Mouse (Mus musculus) CH12.LX (cell line): ENCODE measurements around the gene Pagr1a. TPM values are rescaled to one million over a fixed set of nuclear protein-coding genes. Genes with fewer than 3 reads are reported as not detected.

Source experiments
- DNase-seq: peaks from one replicate; pipeline ENCODE4 v3.0.0-alpha.2; 2013; ENCODE audit errors: extremely low read depth
- H3K27ac ChIP-seq: 2 replicates; pipeline ENCODE4 v1.5.1; 2012; ENCODE audit warnings: low read depth, mild to moderate bottlenecking, control low read depth, moderate library complexity; ENCODE audit not compliant: insufficient read depth
- H3K27me3 ChIP-seq: replicated peaks from 2 replicates; pipeline ENCODE3; 2012; ENCODE audit warnings: inconsistent platforms
- H3K36me3 ChIP-seq, 2 experiments: replicated peaks in 1 of 2; 2 replicates each; pipeline versions ENCODE3 to v1.6.1; 2012; ENCODE audit warnings: inconsistent platforms in 1 of 2, low read length in 1 of 2, mild to moderate bottlenecking in 1 of 2, mixed read lengths in 1 of 2, moderate library complexity in 1 of 2; ENCODE audit not compliant: control insufficient read depth in 1 of 2, insufficient read depth in 1 of 2
- H3K4me1 ChIP-seq, 2 experiments: 2 replicates each; pipeline ENCODE4 v1.6.1; 2012; ENCODE audit warnings: inconsistent platforms in 1 of 2, moderate library complexity in 1 of 2; ENCODE audit not compliant: insufficient read depth in 2 of 2, control insufficient read depth in 1 of 2
- H3K4me2 ChIP-seq: 2 replicates; pipeline ENCODE4 v1.6.1; 2012; ENCODE audit warnings: low read depth, mild to moderate bottlenecking, control low read depth; ENCODE audit not compliant: poor library complexity, insufficient read depth, severe bottlenecking
- H3K4me3 ChIP-seq, 3 experiments: fragments of 150-350 bp in 1 of 3; sonication (generic) in 1 of 3; replicated peaks in 1 of 3; 2 replicates each; pipeline versions ENCODE3 to v1.5.1; 2011 to 2012; ENCODE audit warnings: low read depth in 2 of 3, low read length in 2 of 3, mild to moderate bottlenecking in 2 of 3, moderate library complexity in 2 of 3, control low read depth in 1 of 3, improper control_type of control experiment in 1 of 3, inconsistent platforms in 1 of 3, mixed read lengths in 1 of 3; ENCODE audit not compliant: poor library complexity in 1 of 3
- H3K79me2 ChIP-seq: replicated peaks from 2 replicates; pipeline ENCODE4 v1.6.1; 2012; ENCODE audit warnings: mild to moderate bottlenecking, moderate library complexity; ENCODE audit not compliant: control insufficient read depth, poor library complexity, insufficient read depth, severe bottlenecking; ENCODE audit errors: extremely low read depth
- H3K9ac ChIP-seq: 2 replicates; pipeline ENCODE4 v1.6.1; 2012; ENCODE audit warnings: low read depth, mild to moderate bottlenecking, control low read depth, moderate library complexity; ENCODE audit not compliant: insufficient read depth
- H3K9me3 ChIP-seq: replicated peaks from 2 replicates; pipeline ENCODE3; 2012; ENCODE audit warnings: low read length, inconsistent platforms, mixed read lengths
- BHLHE40 ChIP-seq: IDR thresholded peaks from 2 replicates; pipeline ENCODE4 v1.6.1; 2011; ENCODE audit warnings: mild to moderate bottlenecking, low read depth, low read length, improper control_type of control experiment
- CHD1 ChIP-seq: IDR thresholded peaks from 2 replicates; pipeline ENCODE4 v1.6.1; 2012; ENCODE audit warnings: low read depth, low read length, improper control_type of control experiment, inconsistent platforms
- CTCF ChIP-seq, 2 experiments: IDR thresholded peaks in 1 of 2; conservative IDR thresholded peaks in 1 of 2; 2 replicates each; pipeline ENCODE4 v1.5.1; 2011 to 2012; ENCODE audit warnings: low read depth in 2 of 2, low read length in 2 of 2, improper control_type of control experiment in 1 of 2, inconsistent platforms in 1 of 2, mild to moderate bottlenecking in 1 of 2, moderate library complexity in 1 of 2
- E2F4 ChIP-seq: IDR thresholded peaks from 2 replicates; pipeline ENCODE4 v1.6.1; 2011; ENCODE audit warnings: low read depth, low read length, improper control_type of control experiment; ENCODE audit not compliant: insufficient replicate concordance
- ELF1 ChIP-seq: IDR thresholded peaks from 2 replicates; pipeline ENCODE4 v1.6.1; 2014; ENCODE audit warnings: low read depth, mild to moderate bottlenecking, inconsistent platforms, low read length, improper control_type of control experiment
- EP300 ChIP-seq: IDR thresholded peaks from 2 replicates; pipeline ENCODE4 v1.6.1; 2011; ENCODE audit warnings: low read length, improper control_type of control experiment
- GABPA ChIP-seq: IDR thresholded peaks from 2 replicates; pipeline ENCODE4 v1.6.1; 2012; ENCODE audit warnings: low read depth, low read length, improper control_type of control experiment, inconsistent platforms; ENCODE audit not compliant: insufficient replicate concordance
- HCFC1 ChIP-seq: IDR thresholded peaks from 2 replicates; pipeline ENCODE4 v1.6.1; 2012; ENCODE audit warnings: low read depth, mild to moderate bottlenecking, inconsistent platforms, low read length, improper control_type of control experiment
- IRF4 ChIP-seq: IDR thresholded peaks from 2 replicates; pipeline ENCODE4 v1.6.1; 2014; ENCODE audit warnings: low read depth, mild to moderate bottlenecking, inconsistent platforms, low read length, improper control_type of control experiment
- JUN ChIP-seq: IDR thresholded peaks from 2 replicates; pipeline ENCODE4 v1.6.1; 2011; ENCODE audit warnings: low read depth, mild to moderate bottlenecking, low read length, improper control_type of control experiment, moderate library complexity; ENCODE audit not compliant: insufficient read depth
- JUND ChIP-seq: conservative IDR thresholded peaks from 2 replicates; pipeline ENCODE4 v1.6.1; 2011; ENCODE audit warnings: low read depth, low read length, improper control_type of control experiment
- KAT2A ChIP-seq: IDR thresholded peaks from 2 replicates; pipeline ENCODE4 v1.6.1; 2012; ENCODE audit warnings: low read length, improper control_type of control experiment, inconsistent platforms; ENCODE audit not compliant: insufficient replicate concordance
- MAFK ChIP-seq: IDR thresholded peaks from 2 replicates; pipeline ENCODE4 v1.6.1; 2011; ENCODE audit warnings: low read length, improper control_type of control experiment; ENCODE audit not compliant: insufficient replicate concordance
- MEF2A ChIP-seq: IDR thresholded peaks from 2 replicates; pipeline ENCODE4 v1.6.1; 2014; ENCODE audit warnings: low read depth, mild to moderate bottlenecking, inconsistent platforms, low read length, improper control_type of control experiment, borderline replicate concordance
- MXI1 ChIP-seq: IDR thresholded peaks from 2 replicates; pipeline ENCODE4 v1.6.1; 2011; ENCODE audit warnings: mild to moderate bottlenecking, low read depth, low read length, improper control_type of control experiment
- MYC ChIP-seq: IDR thresholded peaks from 2 replicates; pipeline ENCODE4 v1.6.1; 2011; ENCODE audit warnings: low read depth, mild to moderate bottlenecking, improper control_type of control experiment, low read length
- NELFE ChIP-seq: IDR thresholded peaks from 2 replicates; pipeline ENCODE4 v1.6.1; 2011; ENCODE audit warnings: low read depth, low read length, improper control_type of control experiment
- PAX5 ChIP-seq: IDR thresholded peaks from 2 replicates; pipeline ENCODE4 v1.6.1; 2012; ENCODE audit warnings: low read length, inconsistent platforms, mixed read lengths
- RCOR1 ChIP-seq: conservative IDR thresholded peaks from 2 replicates; pipeline ENCODE4 v1.6.1; 2012; ENCODE audit warnings: low read depth, mild to moderate bottlenecking, inconsistent platforms, low read length, improper control_type of control experiment
- TCF12 ChIP-seq: IDR thresholded peaks from 2 replicates; pipeline ENCODE4 v1.6.1; 2014; ENCODE audit warnings: low read depth, mild to moderate bottlenecking, inconsistent platforms, low read length, improper control_type of control experiment
- UBTF ChIP-seq: IDR thresholded peaks from 2 replicates; pipeline ENCODE4 v1.6.1; 2012; ENCODE audit warnings: low read depth, mild to moderate bottlenecking, inconsistent platforms, low read length, improper control_type of control experiment, moderate library complexity
- USF1 ChIP-seq: IDR thresholded peaks from 2 replicates; pipeline ENCODE4 v1.6.1; 2014; ENCODE audit warnings: low read depth, mild to moderate bottlenecking, inconsistent platforms, low read length, improper control_type of control experiment
- USF2 ChIP-seq: conservative IDR thresholded peaks from 2 replicates; pipeline ENCODE4 v1.6.1; 2011; ENCODE audit warnings: low read depth, low read length, improper control_type of control experiment
- ZC3H11A ChIP-seq: IDR thresholded peaks from 2 replicates; pipeline ENCODE4 v1.6.1; 2012; ENCODE audit warnings: low read depth, mild to moderate bottlenecking, inconsistent platforms, low read length, improper control_type of control experiment
- ZKSCAN1 ChIP-seq: IDR thresholded peaks from 2 replicates; pipeline ENCODE4 v1.6.1; 2012; ENCODE audit warnings: low read depth, inconsistent platforms, low read length, improper control_type of control experiment, borderline replicate concordance
- dilution Hi-C: fragments of 300-500 bp; cut with MboI; formaldehyde crosslinking; loops from 2 replicates; pipeline ENCODE4 v1.14.3; 2020; ENCODE audit warnings: low sequenced_read_pairs; ENCODE audit not compliant: extremely low pct_unique_long_range_greater_than_20kb, extremely low pct_ligation_motif_present
- in situ Hi-C: fragments of 300-500 bp; cut with MboI; formaldehyde crosslinking; loops from 3 replicates; pipeline ENCODE4 v1.14.3; 2019; ENCODE audit warnings: low sequenced_read_pairs, low pct_ligation_motif_present, low pct_unique_long_range_greater_than_20kb, mixed read lengths
- polyA plus RNA-seq: library from polyadenylated mRNA; unstranded; fragments of >175 nt; gene quantifications from 2 replicates; pipeline ENCODE4 v1.2.1, GENCODE M21; 2012; ENCODE audit warnings: low read depth; ENCODE audit not compliant: insufficient read length
- total RNA-seq, 2 experiments: library from RNA; depleted of rRNA; stranded (reverse); fragments of 300-350 nt in 1 of 2; fragments of >200 nt in 1 of 2; gene quantifications; 2 replicates each; pipeline ENCODE4 v1.2.3; 2012 to 2014

Gene Pagr1a
- total and polyA plus RNA-seq, 3 experiments = 12.0 to 69.4 (median 60.0) TPM

GRCm38 (mm10) chr7:126982054-126982453, 35.1 kb downstream of the Pagr1a start:
- Histone ChIP-seq H3K9me3 (no peaks in the 10 kb centered on the region), H3K79me2 (peaks cover 9% of the 10 kb centered on the region), H3K9ac (no peak overlapping the region), H3K4me2 (no peak overlapping the region), H3K27ac (no peak overlapping the region), H3K27me3 (no peaks in the 10 kb centered on the region), H3K36me3 (peaks cover 32 to 88% of the 10 kb centered on the region in 2 experiments), H3K4me3 (no peak overlapping the region), H3K4me1 (peaks cover 10 to 29% of the 10 kb centered on the region in 2 experiments)
- DNase-seq = no peak
- dilution Hi-C loops (no loop called here), in situ Hi-C loops (loop anchor here (5.0 to 25.0 kb wide), 2 partner anchors 35 to 805 kb away; partner anchors contain the start of genes Asphd1, Gm49388 and Setd1a)
- TF ChIP-seq GABPA (no peak), USF1 (no peak), BHLHE40 (no peak), USF2 (no peak), JUN (no peak), PAX5 (no peak)

GRCm38 (mm10) chr7:126981601-126982000, 35.6 kb downstream of the Pagr1a start:
- H3K27ac ChIP-seq = no peak overlapping the region
- peaks cover 14% of the 10 kb centered on the region for H3K79me2 ChIP-seq
- TF ChIP-seq MEF2A = no peak
- TF ChIP-seq ZC3H11A = no peak
- no peak for TF ChIP-seq MXI1
- TF ChIP-seq EP300 = no peak
- peaks cover 28 to 83% of the 10 kb centered on the region in 2 experiments for H3K36me3 ChIP-seq
- H3K9ac ChIP-seq = no peak overlapping the region
- no peak for DNase-seq
- H3K4me2 ChIP-seq = no peak overlapping the region
- in situ Hi-C loops (loop anchor here (5.0 to 25.0 kb wide), 2 partner anchors 34 to 806 kb away; partner anchors contain the start of genes Asphd1, Gm49388 and Setd1a), dilution Hi-C loops (no loop called here)
- H3K9me3 ChIP-seq = no peaks in the 10 kb centered on the region
- H3K4me3 ChIP-seq = no peak overlapping the region
- H3K4me1 ChIP-seq = peaks cover 10 to 30% of the 10 kb centered on the region in 2 experiments
- no peaks in the 10 kb centered on the region for H3K27me3 ChIP-seq

- Histone ChIP-seq H3K9ac (no peak overlapping the region), H3K36me3 (peaks cover 28 to 65% of the 10 kb centered on the region in 2 experiments)
- dilution Hi-C loops = no loop called here
- TF ChIP-seq KAT2A (no peak), PAX5 (no peak), ZC3H11A (no peak), IRF4 (no peak), EP300 (no peak), CHD1 (no peak), HCFC1 (no peak), ELF1 (no peak), RCOR1 (no peak), ZKSCAN1 (no peak), TCF12 (no peak), MAFK (no peak), GABPA (no peak), MYC (no peak), UBTF (no peak), JUND (no peak), NELFE (no peak), E2F4 (no peak), USF2 (no peak), CTCF (conservative IDR thresholded peaks at IDR 0.05 in 1 of 2, IDR thresholded peaks at IDR 0.05 in 1 of 2; ENCODE audit: low read depth in 2 of 2, low read length in 2 of 2) (no peak)
- TF ChIP-seq, all 38 proteins: peak for 0
- Histone ChIP-seq H3K27me3 (no peaks in the 10 kb centered on the region), H3K4me1 (peaks cover 10 to 38% of the 10 kb centered on the region in 2 experiments), H3K9me3 (no peaks in the 10 kb centered on the region), H3K27ac (no peak overlapping the region), H3K79me2 (peaks cover 17% of the 10 kb centered on the region), H3K4me3 (no peak overlapping the region), H3K4me2 (no peak overlapping the region)
- DNase-seq = no peak
- in situ Hi-C loops = loop anchor here (25.0 kb wide), 1 partner anchor 808 kb away; the partner anchor contains the start of genes Gm49388 and Setd1a
These were observed 38.3 kb downstream of the Pagr1a start for GRCm38 (mm10) chr7:126978841-126979240.
